Mouse (Mus musculus) heart, adult 18-20 months (tissue): ENCODE data around the gene Gm21954. TPM values are rescaled to one million over a fixed set of nuclear protein-coding genes. Genes with fewer than 3 reads are reported as not detected.

ENCODE experiments used
- DNase-seq, 2 experiments: peaks; one replicate each; pipeline ENCODE4 v3.0.0; 2021 to 2022; ENCODE audit warnings: mixed read lengths in 1 of 2
- long read RNA-seq, 2 experiments: library from polyadenylated mRNA; stranded (forward); transcript quantifications; one replicate each; pipeline ENCODE4 v2.0.0; 2021
- total RNA-seq, 2 experiments: library from RNA; stranded (reverse); gene quantifications; 2 replicates each; pipeline ENCODE4 v1.2.3; 2021

Gm21954 gene
- not detected for total RNA-seq
- long read RNA-seq, experiment 1, partial matches to known transcripts: 0 of 1 reads
- long read RNA-seq, experiment 1, other reads (novel, unspliced or antisense): 1 of 1 reads
- long read RNA-seq, experiment 2, partial matches to known transcripts: 0 of 1 reads
- long read RNA-seq, experiment 2, other reads (novel, unspliced or antisense): 1 of 1 reads

GRCm38 (mm10) chr3:55472110-55472509, at the start of gene Gm21954:
TSS of gene Gm21954 (minus strand) at chr3:55472210.
- DNase-seq: no peak

GRCm38 (mm10) chr3:55521776-55522175, 49.8 kb upstream of the Gm21954 start:
- no peak for DNase-seq

- DNase-seq: peak; percentile 65 to 84
These were observed 48.5 kb upstream of the Gm21954 start for GRCm38 (mm10) chr3:55520240-55521180.

- DNase-seq: peak in 1 of 2 experiments; percentile 16
These were observed 45.5 kb upstream of the Gm21954 start for GRCm38 (mm10) chr3:55517454-55518014.

GRCm38 (mm10) chr3:55515966-55516365, 44.0 kb upstream of the Gm21954 start:
- DNase-seq: no peak

- peak; percentile 41 to 59 for DNase-seq
These were observed 39.6 kb upstream of the Gm21954 start for GRCm38 (mm10) chr3:55511658-55512057.

- DNase-seq: peak; percentile 19 to 25
These were observed 38.2 kb upstream of the Gm21954 start for GRCm38 (mm10) chr3:55510198-55510597.

GRCm38 (mm10) chr3:55499298-55499697, 27.3 kb upstream of the Gm21954 start:
- DNase-seq: no peak

GRCm38 (mm10) chr3:55496462-55496941, 24.5 kb upstream of the Gm21954 start:
- no peak for DNase-seq

- DNase-seq: no peak
These were observed 23.9 kb upstream of the Gm21954 start for GRCm38 (mm10) chr3:55495866-55496265.

- no peak for DNase-seq
These were observed 23.2 kb upstream of the Gm21954 start for GRCm38 (mm10) chr3:55495231-55495630.

GRCm38 (mm10) chr3:55494348-55494747, 22.3 kb upstream of the Gm21954 start:
- no peak for DNase-seq

GRCm38 (mm10) chr3:55492021-55492420, 20.0 kb upstream of the Gm21954 start:
- no peak for DNase-seq

- no peak for DNase-seq
These were observed 17.4 kb upstream of the Gm21954 start for GRCm38 (mm10) chr3:55489231-55489990.

GRCm38 (mm10) chr3:55483328-55483727, 11.3 kb upstream of the Gm21954 start:
- DNase-seq: no peak

- DNase-seq: no peak
These were observed 9.1 kb upstream of the Gm21954 start for GRCm38 (mm10) chr3:55481140-55481539.

GRCm38 (mm10) chr3:55479306-55479705, 7.3 kb upstream of the Gm21954 start:
- no peak for DNase-seq

- no peak for DNase-seq
These were observed 4.7 kb upstream of the Gm21954 start for GRCm38 (mm10) chr3:55476694-55477093.

- no peak for DNase-seq
These were observed 1.1 kb upstream of the Gm21954 start for GRCm38 (mm10) chr3:55473146-55473545.

- DNase-seq: no peak
These were observed 5.7 kb downstream of the Gm21954 start for GRCm38 (mm10) chr3:55466348-55466747.

- no peak for DNase-seq
These were observed 6.2 kb downstream of the Gm21954 start for GRCm38 (mm10) chr3:55465785-55466184.

- DNase-seq: no peak
These were observed 7.8 kb downstream of the Gm21954 start for GRCm38 (mm10) chr3:55464226-55464625.
